Mouse (Mus musculus) embryonic facial prominence, embryonic 14.5 days (tissue): ENCODE measurements at regions not wholly inside any gene's neighbourhood (a gene's known extent, or its start where the extent isn't known, plus 50 kb on each side); places are given as distances from the start of the nearest gene placed in this dataset.
A peak's percentile ranks its signal among the peaks of the same experiment; 100 is the strongest.

Source experiments
- ATAC-seq: fragments of 200-750 bp; cut with Nextera tagmentation; 2 replicates; pipeline ENCODE4 v1.8.0; 2017; ENCODE audit warnings: low read depth, moderate number of reproducible peaks, moderate TSS enrichment
- DNase-seq: peaks from one replicate; pipeline ENCODE4 v3.0.0-alpha.2; 2015; ENCODE audit warnings: low spot score
- H3K27ac ChIP-seq: fragments of 300-500 bp; sonication (generic); replicated peaks from 2 replicates; pipeline ENCODE4 v1.5.1; 2014; ENCODE audit warnings: low read depth, mild to moderate bottlenecking, low read length, moderate library complexity
- H3K27me3 ChIP-seq: fragments of 300-500 bp; sonication (generic); replicated peaks from 2 replicates; pipeline ENCODE4 v1.6.1; 2014; ENCODE audit warnings: low read length; ENCODE audit not compliant: control insufficient read depth, insufficient read depth
- H3K36me3 ChIP-seq: fragments of 300-500 bp; sonication (generic); 2 replicates; pipeline ENCODE4 v1.6.1; 2014; ENCODE audit warnings: low read length, mixed read lengths; ENCODE audit not compliant: control insufficient read depth, insufficient read depth
- H3K4me1 ChIP-seq: fragments of 300-500 bp; sonication (generic); 2 replicates; pipeline ENCODE4 v1.6.1; 2014; ENCODE audit warnings: antibody characterized with exemption, low read length; ENCODE audit not compliant: control insufficient read depth, insufficient read depth
- H3K4me2 ChIP-seq: fragments of 300-500 bp; sonication (generic); 2 replicates; pipeline ENCODE4 v1.6.1; 2014; ENCODE audit warnings: low read depth, mild to moderate bottlenecking, low read length, moderate library complexity, mixed read lengths
- H3K4me3 ChIP-seq: fragments of 300-500 bp; sonication (generic); 2 replicates; pipeline ENCODE4 v1.5.1; 2014; ENCODE audit warnings: low read depth, mild to moderate bottlenecking, low read length
- H3K9ac ChIP-seq: fragments of 300-500 bp; sonication (generic); 2 replicates; pipeline ENCODE4 v1.6.1; 2014; ENCODE audit warnings: low read depth, mild to moderate bottlenecking, low read length, moderate library complexity, mixed read lengths
- H3K9me3 ChIP-seq: fragments of 300-500 bp; sonication (generic); 2 replicates; pipeline ENCODE4 v1.6.1; 2016; ENCODE audit warnings: low read length; ENCODE audit not compliant: control insufficient read depth
- WGBS: fragments of 180-500 bp; shearing (Covaris S2); extraction: QIAGEN DNeasy Blood & Tissue Kit; methylation state at CpG from one replicate; pipeline ENCODE4 v1.1.7; 2014; 5-methylcytosine and 5-hydroxymethylcytosine counted together

- Histone ChIP-seq H3K4me1 (peaks cover 19% of the 10 kb centered on the region), H3K27ac (no peak overlapping the region), H3K9ac (no peak overlapping the region), H3K4me3 (no peak overlapping the region), H3K4me2 (peak overlapping the region; percentile 36; the same call in 1 of the 2 replicates), H3K36me3 (no peaks in the 10 kb centered on the region), H3K9me3 (no peaks in the 10 kb centered on the region), H3K27me3 (no peaks in the 10 kb centered on the region)
- WGBS, result 50% methylated on average over 6 of the region's 6 CpGs
- no peak for ATAC-seq
- DNase-seq, result no peak
These were observed 199.0 kb downstream of the Cdca7 start for GRCm38 (mm10) chr2:72674856-72675440.

- H3K9ac ChIP-seq, result no peak overlapping the region
- WGBS, result 77% methylated on average over 8 of the region's 8 CpGs
- peaks cover 19% of the 10 kb centered on the region for H3K4me1 ChIP-seq
- peak; percentile 18 for DNase-seq
- H3K9me3 ChIP-seq, result no peaks in the 10 kb centered on the region
- H3K27me3 ChIP-seq, result no peaks in the 10 kb centered on the region
- ATAC-seq, result no peak
- H3K4me3 ChIP-seq, result no peak overlapping the region
- H3K36me3 ChIP-seq, result no peaks in the 10 kb centered on the region
- no peak overlapping the region for H3K27ac ChIP-seq
- H3K4me2 ChIP-seq, result no peak overlapping the region
These were observed 201.8 kb downstream of the Cdca7 start for GRCm38 (mm10) chr2:72677731-72678130.

GRCm38 (mm10) chr2:72688031-72688430 lies 212.1 kb downstream of the Cdca7 start:
- Histone ChIP-seq H3K27ac (no peak overlapping the region), H3K4me3 (no peak overlapping the region), H3K27me3 (no peaks in the 10 kb centered on the region), H3K36me3 (no peaks in the 10 kb centered on the region), H3K4me2 (no peak overlapping the region), H3K9me3 (peaks cover 13% of the 10 kb centered on the region), H3K9ac (no peak overlapping the region), H3K4me1 (no peaks in the 10 kb centered on the region)
- no peak for DNase-seq
- ATAC-seq, result no peak
- WGBS, result 68% methylated on average over 4 of the region's 4 CpGs

GRCm38 (mm10) chr2:72701081-72701480 lies 225.1 kb downstream of the Cdca7 start:
- H3K4me3 ChIP-seq, result no peak overlapping the region
- no peak overlapping the region for H3K4me2 ChIP-seq
- H3K27ac ChIP-seq, result no peak overlapping the region; the same call in 1 of the 2 replicates
- H3K9me3 ChIP-seq, result no peaks in the 10 kb centered on the region
- 31% methylated on average over 1 of the region's 1 CpGs for WGBS
- H3K27me3 ChIP-seq, result no peaks in the 10 kb centered on the region
- no peaks in the 10 kb centered on the region for H3K36me3 ChIP-seq
- DNase-seq, result peak; percentile 59
- ATAC-seq, result no peak
- peaks cover 7% of the 10 kb centered on the region; the same call in 1 of the 2 replicates for H3K4me1 ChIP-seq
- H3K9ac ChIP-seq, result no peak overlapping the region

DNA sequence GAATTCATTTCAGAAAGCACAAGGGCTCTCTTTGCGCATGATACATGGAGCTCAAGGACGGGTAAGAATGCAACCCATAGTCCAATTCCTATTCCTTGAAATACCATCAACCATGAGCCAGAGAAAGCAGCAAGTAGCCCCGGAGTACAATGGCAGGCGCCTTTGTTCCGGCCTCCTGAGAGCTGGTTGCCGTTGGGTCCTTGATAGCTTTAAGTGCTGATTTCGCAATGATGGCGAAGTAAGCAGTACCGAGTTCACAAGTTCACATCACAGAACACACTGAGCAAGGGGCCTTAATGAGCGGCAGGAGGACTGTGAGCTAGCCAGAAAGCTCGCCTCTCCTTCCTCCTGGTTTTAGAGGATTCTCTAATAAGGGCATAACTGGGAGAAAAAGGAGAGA lies 227.3 kb downstream of the Cdca7 start:
- ATAC-seq (no peak), DNase-seq (no peak)
- Histone ChIP-seq H3K9ac (no peak overlapping the region), H3K4me1 (peaks cover 7% of the 10 kb centered on the region; the same call in 1 of the 2 replicates), H3K4me2 (no peak overlapping the region), H3K4me3 (no peak overlapping the region), H3K27ac (no peak overlapping the region), H3K9me3 (no peaks in the 10 kb centered on the region), H3K36me3 (no peaks in the 10 kb centered on the region), H3K27me3 (no peaks in the 10 kb centered on the region)
- 85% methylated on average over 11 of the region's 11 CpGs for WGBS

DNA sequence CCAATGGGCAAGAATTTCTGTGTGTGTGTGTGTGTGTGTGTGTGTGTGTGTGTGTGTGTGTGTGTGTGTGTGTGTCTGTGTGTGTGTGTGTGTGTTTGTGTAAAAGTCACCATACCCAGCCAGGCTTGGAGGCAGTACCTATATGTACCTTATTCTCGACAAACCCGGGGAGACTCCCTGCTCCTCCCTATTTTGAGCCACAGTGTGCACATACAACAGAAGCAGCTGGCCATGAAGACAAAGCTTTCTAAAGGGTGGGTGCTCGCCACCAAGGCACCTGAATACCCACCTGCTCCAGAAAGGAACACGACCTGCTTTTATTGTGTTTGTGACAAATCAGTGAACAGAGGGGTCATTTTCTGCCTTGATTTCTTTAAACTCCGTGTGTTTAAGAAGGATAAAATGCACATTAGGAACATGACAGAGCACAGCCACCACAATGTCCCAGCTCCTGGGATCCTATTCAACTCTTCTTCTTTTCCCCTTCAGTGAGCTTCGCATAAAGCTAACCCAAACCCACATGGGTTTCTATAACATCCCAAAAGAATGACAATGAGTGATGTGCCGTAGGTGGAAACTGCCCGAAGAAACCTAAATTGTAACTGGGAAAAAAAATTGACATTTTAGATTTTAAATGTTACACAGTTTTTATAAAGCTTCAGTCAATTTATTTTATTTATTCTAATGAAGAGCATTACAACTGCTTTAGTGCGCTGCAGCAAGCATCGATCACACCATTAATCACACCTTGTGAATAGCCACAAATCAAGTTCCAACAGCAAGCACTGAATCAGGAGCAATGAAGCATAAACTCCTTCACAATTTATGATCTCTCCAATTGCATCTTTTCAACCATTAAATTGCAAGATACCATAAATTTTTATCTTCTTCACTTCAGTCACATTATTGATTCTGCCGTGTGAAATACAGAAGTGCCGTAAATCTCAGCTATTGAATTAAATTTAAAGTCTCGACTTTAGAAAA lies 232.0 kb downstream of the Cdca7 start:
- WGBS, result 82% methylated on average over 13 of the region's 13 CpGs
- no peak for DNase-seq
- no peak for ATAC-seq

GRCm38 (mm10) chr2:72716931-72717330 lies 241.0 kb downstream of the Cdca7 start:
- no peak overlapping the region for H3K4me3 ChIP-seq
- 69% methylated on average over 4 of the region's 4 CpGs for WGBS

More for the DNA sequence above, 232.0 kb downstream of the Cdca7 start:
- Histone ChIP-seq H3K27ac (no peak overlapping the region), H3K27me3 (no peaks in the 10 kb centered on the region), H3K9ac (no peak overlapping the region), H3K36me3 (no peaks in the 10 kb centered on the region), H3K9me3 (no peaks in the 10 kb centered on the region), H3K4me3 (no peak overlapping the region), H3K4me2 (no peak overlapping the region), H3K4me1 (no peaks in the 10 kb centered on the region)

GRCm38 (mm10) chr2:72728699-72729098 lies 251.5 kb downstream of the Sp3 start:
- Histone ChIP-seq H3K4me3 (no peak overlapping the region), H3K36me3 (no peaks in the 10 kb centered on the region), H3K9ac (no peak overlapping the region), H3K27ac (no peak overlapping the region), H3K4me2 (no peak overlapping the region), H3K4me1 (peaks cover 4% of the 10 kb centered on the region; the same call in 1 of the 2 replicates), H3K9me3 (no peaks in the 10 kb centered on the region), H3K27me3 (no peaks in the 10 kb centered on the region)
- DNase-seq (peak; percentile 68), ATAC-seq (no peak)
- 51% methylated on average over 3 of the region's 3 CpGs for WGBS

More at GRCm38 (mm10) chr2:72716931-72717330, 241.0 kb downstream of the Cdca7 start:
- DNase-seq (no peak), ATAC-seq (no peak)
- Histone ChIP-seq H3K36me3 (no peaks in the 10 kb centered on the region), H3K4me1 (peaks cover 4% of the 10 kb centered on the region; the same call in 1 of the 2 replicates), H3K9ac (no peak overlapping the region), H3K9me3 (no peaks in the 10 kb centered on the region), H3K27me3 (no peaks in the 10 kb centered on the region), H3K27ac (no peak overlapping the region), H3K4me2 (no peak overlapping the region)
